Mouse (Mus musculus): ENCODE results near the gene Pi4k2a. TPM values are rescaled to one million over a fixed set of nuclear protein-coding genes. Genes with fewer than 3 reads are reported as not detected.

Gene Pi4k2a
- polyA plus RNA-seq, 1 experiment, result 41.3 TPM

- no peak for DNase-seq (ENCODE audit: low read depth)
- TF ChIP-seq CTCF (IDR thresholded peaks at IDR 0.05; ENCODE audit: borderline replicate concordance, extremely low read depth, insufficient read depth, insufficient read length) (no peak), POLR2A (IDR thresholded peaks at IDR 0.05; ENCODE audit: borderline replicate concordance, extremely low read depth, insufficient read depth, insufficient read length, poor library complexity, severe bottlenecking) (no peak)
Observed at GRCm38 (mm10) chr19:42125501-42126218, 35.4 kb downstream of the Pi4k2a start.

DNA sequence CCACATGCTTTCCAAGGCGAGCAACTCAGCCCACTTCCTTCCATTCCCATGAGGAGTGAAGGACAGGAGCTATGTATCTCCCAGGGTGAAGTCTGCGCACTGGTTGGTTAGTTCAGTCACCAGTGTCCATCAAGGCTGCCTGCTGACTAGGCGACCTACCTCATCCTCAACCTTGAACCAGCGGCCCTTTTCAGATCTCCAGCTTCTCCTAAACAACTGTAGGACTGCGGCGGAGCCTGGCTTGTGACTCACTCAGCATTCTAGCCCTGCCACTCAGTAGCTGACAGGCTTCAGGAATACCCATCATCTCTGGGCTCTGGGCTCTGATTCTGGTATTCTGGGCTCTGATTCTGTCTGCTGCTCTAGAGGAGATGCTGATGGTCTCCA lies 35.9 kb downstream of the Pi4k2a start:
- TF ChIP-seq CTCF (IDR thresholded peaks at IDR 0.05; ENCODE audit: borderline replicate concordance, extremely low read depth, insufficient read depth, insufficient read length), result no peak
- TF ChIP-seq POLR2A (IDR thresholded peaks at IDR 0.05; ENCODE audit: borderline replicate concordance, extremely low read depth, insufficient read depth, insufficient read length, poor library complexity, severe bottlenecking), result no peak
- no peak for DNase-seq (ENCODE audit: low read depth)

- TF ChIP-seq POLR2A (IDR thresholded peaks at IDR 0.05; ENCODE audit: borderline replicate concordance, extremely low read depth, insufficient read depth, insufficient read length, poor library complexity, severe bottlenecking), result no peak
- no peak for DNase-seq (ENCODE audit: low read depth)
Observed at GRCm38 (mm10) chr19:42127024-42127423, 36.8 kb downstream of the Pi4k2a start.

GRCm38 (mm10) chr19:42128052-42128740 lies 37.9 kb downstream of the Pi4k2a start:
- TF ChIP-seq CTCF (IDR thresholded peaks at IDR 0.05; ENCODE audit: borderline replicate concordance, extremely low read depth, insufficient read depth, insufficient read length) (no peak), POLR2A (IDR thresholded peaks at IDR 0.05; ENCODE audit: borderline replicate concordance, extremely low read depth, insufficient read depth, insufficient read length, poor library complexity, severe bottlenecking) (no peak)
- DNase-seq (ENCODE audit: low read depth), result no peak

DNA sequence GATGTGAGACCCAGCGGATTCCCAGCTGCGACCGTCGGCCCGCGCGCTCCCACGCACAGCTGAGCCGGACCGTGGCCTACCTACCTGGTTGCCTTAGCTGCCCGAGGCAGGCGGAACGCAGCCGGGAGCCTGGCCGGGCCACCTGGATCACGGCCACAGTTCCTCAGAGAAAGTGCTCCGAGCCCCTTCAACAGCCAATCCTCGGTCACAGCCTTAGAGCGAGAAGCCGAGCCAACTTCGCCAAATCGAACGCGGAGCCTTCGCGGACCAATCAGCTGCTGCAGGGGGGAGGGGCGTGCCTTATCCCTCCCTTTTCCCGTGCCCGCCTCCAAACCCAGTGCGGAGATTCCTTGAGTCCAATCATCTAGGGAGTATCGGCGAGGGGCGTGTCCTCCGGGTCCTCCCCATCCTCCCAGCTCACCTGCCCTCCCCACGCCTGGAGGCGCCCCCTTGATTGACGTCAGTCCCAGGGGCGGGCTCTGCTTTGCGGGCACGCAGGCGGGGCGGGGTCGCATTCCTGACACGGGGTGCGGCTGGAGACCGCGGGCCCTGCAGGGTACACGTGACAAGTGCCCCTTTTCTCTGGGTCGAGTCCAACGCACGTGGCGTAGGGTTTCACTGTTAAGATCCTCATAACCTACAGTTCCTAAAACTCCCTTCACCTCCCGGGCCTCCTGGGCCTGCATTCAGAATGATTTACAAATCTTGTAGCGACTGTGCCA lies 38.7 kb downstream of the Pi4k2a start, which contains the start of gene Avpi1:
Gene Avpi1, minus strand, starts transcription at position 273 of the 722 bp plus-strand sequence.
- TF ChIP-seq CTCF (IDR thresholded peaks at IDR 0.05; ENCODE audit: borderline replicate concordance, extremely low read depth, insufficient read depth, insufficient read length), result no peak
- TF ChIP-seq POLR2A (IDR thresholded peaks at IDR 0.05; ENCODE audit: borderline replicate concordance, extremely low read depth, insufficient read depth, insufficient read length, poor library complexity, severe bottlenecking), result 0 out of 2 replicates have a peak, but pooled peaks have one; percentile 6
- peak; percentile 99 for DNase-seq (ENCODE audit: low read depth)

- TF ChIP-seq CTCF (IDR thresholded peaks at IDR 0.05; ENCODE audit: borderline replicate concordance, extremely low read depth, insufficient read depth, insufficient read length), result no peak
- no peak for TF ChIP-seq POLR2A (IDR thresholded peaks at IDR 0.05; ENCODE audit: borderline replicate concordance, extremely low read depth, insufficient read depth, insufficient read length, poor library complexity, severe bottlenecking)
- peak; percentile 38 for DNase-seq (ENCODE audit: low read depth)
Observed at GRCm38 (mm10) chr19:42129509-42130293, 39.4 kb downstream of the Pi4k2a start.

DNA sequence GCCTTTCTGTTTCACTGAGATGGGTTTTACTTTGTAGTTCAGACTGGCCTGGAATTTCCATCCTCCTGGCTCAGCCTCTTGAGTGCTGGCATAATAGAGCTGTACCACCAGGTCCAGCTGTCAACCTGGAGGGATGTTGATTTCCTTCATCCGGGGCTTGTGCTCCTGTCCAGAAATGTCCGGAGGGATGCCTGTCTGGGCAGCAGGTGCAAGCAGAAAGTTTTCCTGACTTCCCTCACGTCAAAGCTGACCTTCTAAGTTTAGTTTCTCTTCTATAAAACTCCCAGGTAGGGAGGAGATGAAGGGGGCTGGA lies 40.0 kb downstream of the Pi4k2a start:
- DNase-seq (ENCODE audit: low read depth), result no peak
- TF ChIP-seq POLR2A (IDR thresholded peaks at IDR 0.05; ENCODE audit: borderline replicate concordance, extremely low read depth, insufficient read depth, insufficient read length, poor library complexity, severe bottlenecking) (no peak), CTCF (IDR thresholded peaks at IDR 0.05; ENCODE audit: borderline replicate concordance, extremely low read depth, insufficient read depth, insufficient read length) (no peak)

DNA sequence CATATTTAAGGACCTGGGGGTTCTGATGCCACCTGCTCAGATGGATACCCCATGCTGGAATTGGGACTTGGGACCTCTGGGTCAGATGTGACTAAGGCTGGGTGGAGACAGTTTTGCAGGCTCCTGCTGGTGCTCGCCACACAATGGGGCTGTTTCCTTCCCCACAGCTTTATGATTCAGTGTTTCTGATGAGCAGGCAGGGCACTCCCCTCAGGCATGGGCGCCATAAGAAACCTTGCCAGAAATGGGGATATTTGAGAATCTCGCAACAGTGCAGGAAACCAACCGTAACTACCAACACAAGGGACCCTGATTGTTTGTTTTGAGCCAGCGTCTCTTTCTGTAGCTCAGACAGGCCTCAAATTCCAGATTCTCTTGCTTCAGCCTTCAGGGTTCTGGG lies 40.8 kb downstream of the Pi4k2a start:
- TF ChIP-seq POLR2A (IDR thresholded peaks at IDR 0.05; ENCODE audit: borderline replicate concordance, extremely low read depth, insufficient read depth, insufficient read length, poor library complexity, severe bottlenecking), result no peak
- TF ChIP-seq CTCF (IDR thresholded peaks at IDR 0.05; ENCODE audit: borderline replicate concordance, extremely low read depth, insufficient read depth, insufficient read length), result no peak

GRCm38 (mm10) chr19:42135070-42135469 lies 44.8 kb downstream of the Pi4k2a start:
- TF ChIP-seq POLR2A (IDR thresholded peaks at IDR 0.05; ENCODE audit: borderline replicate concordance, extremely low read depth, insufficient read depth, insufficient read length, poor library complexity, severe bottlenecking) (no peak), CTCF (IDR thresholded peaks at IDR 0.05; ENCODE audit: borderline replicate concordance, extremely low read depth, insufficient read depth, insufficient read length) (no peak)
- DNase-seq (ENCODE audit: low read depth), result no peak

More for the DNA sequence above, 40.8 kb downstream of the Pi4k2a start:
- DNase-seq (ENCODE audit: low read depth), result no peak

DNA sequence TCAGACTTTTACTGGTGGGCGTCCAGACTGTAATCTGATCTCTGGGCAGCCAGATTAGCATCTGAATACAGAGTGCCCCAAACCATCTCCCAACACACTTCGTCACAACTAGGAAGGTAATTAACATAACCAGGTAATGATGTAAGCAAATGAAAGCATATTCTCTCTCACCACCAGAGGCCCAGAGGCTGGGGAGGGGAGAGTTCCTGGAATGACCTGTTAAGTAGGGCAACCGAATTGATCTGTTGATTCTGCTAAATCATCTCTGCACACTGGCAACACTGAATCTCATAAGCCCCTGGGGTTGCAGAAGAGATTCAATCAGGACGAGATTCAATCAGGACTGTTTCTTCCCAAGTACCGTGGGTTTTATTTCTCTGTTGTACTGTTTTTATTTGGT lies 45.9 kb downstream of the Pi4k2a start:
- TF ChIP-seq POLR2A (IDR thresholded peaks at IDR 0.05; ENCODE audit: borderline replicate concordance, extremely low read depth, insufficient read depth, insufficient read length, poor library complexity, severe bottlenecking) (no peak), CTCF (IDR thresholded peaks at IDR 0.05; ENCODE audit: borderline replicate concordance, extremely low read depth, insufficient read depth, insufficient read length) (no peak)
- no peak for DNase-seq (ENCODE audit: low read depth)

DNA sequence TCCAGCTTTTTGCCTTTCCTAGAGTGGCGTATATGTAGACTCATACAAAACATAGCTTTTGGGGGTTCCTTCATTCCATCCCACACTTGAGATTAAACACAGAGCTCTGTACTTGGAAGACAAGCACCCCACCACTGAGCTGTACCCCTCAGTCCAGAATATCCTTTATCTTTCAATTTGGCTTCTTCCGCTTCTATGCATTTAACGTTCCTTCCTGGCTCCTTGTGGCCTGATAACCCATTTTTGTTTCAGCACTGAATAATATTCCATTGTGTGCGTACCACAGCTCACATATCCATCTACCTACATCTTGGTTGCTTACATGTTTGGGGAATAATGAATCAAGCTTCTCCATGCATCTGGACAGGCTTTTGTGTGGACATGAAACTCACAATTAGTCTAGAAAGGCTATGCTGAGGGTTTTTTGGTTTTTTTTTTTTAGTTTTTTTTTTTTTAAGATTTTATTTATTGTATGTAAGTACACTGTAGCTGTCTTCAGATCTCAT lies 47.0 kb downstream of the Pi4k2a start:
- DNase-seq (ENCODE audit: low read depth), result no peak
- TF ChIP-seq CTCF (IDR thresholded peaks at IDR 0.05; ENCODE audit: borderline replicate concordance, extremely low read depth, insufficient read depth, insufficient read length), result no peak
- TF ChIP-seq POLR2A (IDR thresholded peaks at IDR 0.05; ENCODE audit: borderline replicate concordance, extremely low read depth, insufficient read depth, insufficient read length, poor library complexity, severe bottlenecking), result no peak
